Mouse (Mus musculus) liver, embryonic 15.5 days (tissue): ENCODE results near the gene Fam19a4. TPM values are rescaled to one million over a fixed set of nuclear protein-coding genes. Genes with fewer than 3 reads are reported as not detected.

Source experiments
- polyA plus RNA-seq: library from polyadenylated mRNA; unstranded; fragments of >200 nt; fragmentation: Nextera tagmentation; extraction: Ambion mirVana; gene quantifications from 2 replicates; pipeline ENCODE4 v1.2.1, GENCODE M21; 2015

The Fam19a4 gene
- polyA plus RNA-seq, 1 experiment from 2014 or later, result not detected

Other genes starting within 250 kb of the Fam19a4 start
- gene Eogt, start 88.8 kb upstream of the Fam19a4 start, polyA plus RNA-seq, result 1.8 and 2.5 TPM in 2 replicates
- gene Tmf1, start 118.7 kb upstream of the Fam19a4 start, polyA plus RNA-seq, result 12.5 and 13.2 TPM in 2 replicates
- 23.4 and 26.0 TPM in 2 replicates for gene Uba3, start 145.2 kb upstream of the Fam19a4 start, polyA plus RNA-seq
- 33.5 and 34.6 TPM in 2 replicates for gene Arl6ip5, start 150.3 kb upstream of the Fam19a4 start, polyA plus RNA-seq
- gene Lmod3, start 192.3 kb upstream of the Fam19a4 start, polyA plus RNA-seq, result 0.26 and 0.47 TPM in 2 replicates